Comparison of ENCODE assay signal across 8 mouse cellular contexts in genomic region chr7:89370917-89371316, GRCm38 (mm10). TPM values are rescaled to one million over a fixed set of nuclear protein-coding genes. Genes with fewer than 3 reads are reported as not detected.
DNase-seq lines count a peak whose midpoint lies in the region; ATAC-seq and TF ChIP-seq lines count a peak whose summit lies in the region.

No protein-coding gene starts in this region.

- H3K9me3 ChIP-seq in liver, embryonic 11.5 days (ENCODE audit: control insufficient read depth, low read length), result no peaks in the 10 kb centered on the region
- no peaks in the 10 kb centered on the region for H3K9me3 ChIP-seq in intestine, embryonic 15.5 days

- in situ Hi-C loops in Patski (cut with MboI; ENCODE audit: low pct_unique_long_range_greater_than_20kb), result no loop called here

- peaks cover 13% of the 10 kb centered on the region for H3K4me1 ChIP-seq in liver, embryonic 11.5 days (replicated peaks; ENCODE audit: control insufficient read depth, insufficient read depth, low read length)
- peaks cover 2% of the 10 kb centered on the region; the same call in 1 of the 2 replicates for H3K4me1 ChIP-seq in intestine, embryonic 15.5 days (replicated peaks)
- peaks cover 3% of the 10 kb centered on the region; the same call in 1 of the 2 replicates for H3K4me1 ChIP-seq in lung, adult 2 months (ENCODE audit: control insufficient read depth, insufficient read depth, low read length)

- DNase-seq in liver, result peak; percentile 15
- DNase-seq in liver, embryonic 11.5 days (ENCODE audit: low spot score), result no peak
- DNase-seq in Patski (ENCODE audit: low read depth, low spot score), result no peak
- DNase-seq in cerebellum, postnatal 14 days, result peak; percentile 41 to 43
- DNase-seq in lung, adult 2 months, result no peak
- DNase-seq in telencephalon, adult 2 months (ENCODE audit: low read depth, low spot score), result peak; percentile 17
- no peak for DNase-seq in right cerebral cortex, postnatal 36 days (ENCODE audit: low spot score in 2 of 2)

- no peaks in the 10 kb centered on the region for H3K27me3 ChIP-seq in liver, embryonic 11.5 days (replicated peaks; ENCODE audit: control insufficient read depth, insufficient read depth, low read length)
- no peaks in the 10 kb centered on the region for H3K27me3 ChIP-seq in Patski
- no peaks in the 10 kb centered on the region for H3K27me3 ChIP-seq in intestine, embryonic 15.5 days (replicated peaks)

- POLR2A ChIA-PET in Patski (lab: Charles Lee), result interaction anchor here (0.6 kb wide), 1 partner anchor 430 kb away, joined by 3 read pairs; no protein-coding TSS in a partner anchor

- CTCF ChIA-PET in Patski (lab: Charles Lee), result interaction anchor here (0.7 to 1.7 kb wide), 6 partner anchors 16 to 201 kb away, joined by 3 to 4 read pairs (median 4); no protein-coding TSS in a partner anchor

- TF ChIP-seq CTCF in Patski (IDR thresholded peaks at IDR 0.05), result peak; percentile 60
- peak; percentile 55 for TF ChIP-seq CTCF in lung, adult 2 months (IDR thresholded peaks at IDR 0.05; ENCODE audit: insufficient read depth, low read length)

- H3K9ac ChIP-seq in liver, embryonic 11.5 days (ENCODE audit: low read depth, low read length), result no peak overlapping the region
- no peak overlapping the region for H3K9ac ChIP-seq in intestine, embryonic 15.5 days

- TF ChIP-seq POLR2A in lung, adult 2 months (IDR thresholded peaks at IDR 0.05; ENCODE audit: borderline replicate concordance, extremely low read depth, low read depth, low read length), result no peak

- no peak overlapping the region for H3K27ac ChIP-seq in liver, embryonic 11.5 days (ENCODE audit: low read depth, low read length)
- H3K27ac ChIP-seq in intestine, embryonic 15.5 days, result no peak overlapping the region

- no peaks in the 10 kb centered on the region for H3K36me3 ChIP-seq in liver, embryonic 11.5 days (ENCODE audit: control insufficient read depth, insufficient read depth, low read length)
- H3K36me3 ChIP-seq in intestine, embryonic 15.5 days, result no peaks in the 10 kb centered on the region

- WGBS in liver, embryonic 11.5 days, result 28% methylated on average over 1 of the region's 1 CpGs
- 3% methylated on average over 1 of the region's 1 CpGs for WGBS in intestine, embryonic 15.5 days
- 4% methylated on average over 1 of the region's 1 CpGs for WGBS in lung, adult 2 months

- no peak overlapping the region for H3K4me3 ChIP-seq in liver, embryonic 11.5 days (ENCODE audit: low read depth, low read length)
- no peak overlapping the region for H3K4me3 ChIP-seq in intestine, embryonic 15.5 days (replicated peaks)
- no peak overlapping the region for H3K4me3 ChIP-seq in lung, adult 2 months (replicated peaks; ENCODE audit: extremely low read depth, low read depth, low read length)

- H3K4me2 ChIP-seq in liver, embryonic 11.5 days, result no peak overlapping the region
- no peak overlapping the region for H3K4me2 ChIP-seq in intestine, embryonic 15.5 days (replicated peaks)

- ATAC-seq in liver, embryonic 11.5 days (replicated peaks; ENCODE audit: low FRiP score), result no peak
- ATAC-seq in Patski, result no peak
- ATAC-seq in intestine, embryonic 15.5 days, result peak; percentile 92

RNA-seq across cellular contexts. Expression of gene Tmem135, which starts 33.1 kb away (rescaled TPM):
- 27.0 and 28.9 TPM in 2 replicates for polyA plus RNA-seq in liver, embryonic 11.5 days (2014; fragmentation: Nextera tagmentation; extraction: Ambion mirVana)
- polyA plus RNA-seq in Patski (2021), result 48.3 TPM
- 42.4 and 43.8 TPM in 2 replicates for polyA plus RNA-seq in intestine, embryonic 15.5 days (2015; fragmentation: Nextera tagmentation; extraction: Ambion mirVana)
- polyA plus RNA-seq in lung, adult 2 months (2012; rRNA removed), result 48.9 and 52.7 TPM in 2 replicates

RNA-seq across cellular contexts. Expression of gene Fzd4, which starts 33.2 kb away (rescaled TPM):
- 7.8 and 8.3 TPM in 2 replicates for polyA plus RNA-seq in liver, embryonic 11.5 days (2014; fragmentation: Nextera tagmentation; extraction: Ambion mirVana)
- 55.9 TPM for polyA plus RNA-seq in Patski (2021)
- 9.1 and 9.5 TPM in 2 replicates for polyA plus RNA-seq in intestine, embryonic 15.5 days (2015; fragmentation: Nextera tagmentation; extraction: Ambion mirVana)
- 27.8 and 34.5 TPM in 2 replicates for polyA plus RNA-seq in lung, adult 2 months (2012; rRNA removed)

Comparison
In these comparisons a context has a peak if more than half of its experiments do, and no peak if none do; other contexts are left out.
1. DNase-seq: peak in liver (single experiment), cerebellum, postnatal 14 days (2 of 2) and telencephalon, adult 2 months (single experiment); none in liver, embryonic 11.5 days (single experiment), Patski (single experiment), lung, adult 2 months (single experiment) and right cerebral cortex, postnatal 36 days (0 of 2).